Mouse (Mus musculus): ENCODE measurements at regions not wholly inside any gene's neighbourhood (a gene's known extent, or its start where the extent isn't known, plus 50 kb on each side); places are given as distances from the start of the nearest gene placed in this dataset.

DNA sequence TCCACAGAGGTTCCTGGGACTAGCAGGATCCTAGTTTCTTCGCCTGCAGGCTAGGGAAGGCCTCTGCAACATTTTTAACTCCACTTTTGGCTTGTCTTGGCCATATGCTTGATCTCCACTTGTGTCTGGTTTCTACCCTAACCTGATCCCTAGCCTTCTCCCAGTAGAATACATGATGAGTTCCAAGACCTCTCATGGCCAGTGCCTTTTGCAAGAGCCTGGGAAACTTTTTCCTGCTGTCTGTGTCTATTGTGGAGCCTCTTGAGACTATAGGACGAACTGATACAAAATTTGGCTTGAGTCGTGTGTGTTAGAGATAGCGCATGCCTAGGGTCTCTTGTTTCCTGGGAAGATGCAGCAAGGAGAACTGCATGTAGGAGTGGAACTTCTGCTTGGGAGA, 119.3 kb downstream of the Cartpt start:
- H3K27me3 ChIP-seq (ENCODE audit: control insufficient read depth in 1 of 2, insufficient read depth in 2 of 2, low read length in 2 of 2), result no peaks in the 10 kb centered on the region
- no peaks in the 10 kb centered on the region for H3K36me3 ChIP-seq (ENCODE audit: control insufficient read depth in 1 of 2, insufficient read depth in 2 of 2, low read length in 2 of 2)
- H3K4me1 ChIP-seq (ENCODE audit: control insufficient read depth in 1 of 2, insufficient read depth in 2 of 2, low read length in 2 of 2), result no peaks in the 10 kb centered on the region
- H3K27ac ChIP-seq (ENCODE audit: control insufficient read depth, low read depth, low read length), result no peak overlapping the region
- no peaks in the 10 kb centered on the region for H3K9me3 ChIP-seq (replicated peaks; ENCODE audit: insufficient read depth, low read length)
- H3K79me2 ChIP-seq (ENCODE audit: control insufficient read depth, insufficient read depth, low read length, poor library complexity), result no peaks in the 10 kb centered on the region
- TF ChIP-seq MYB (IDR thresholded peaks at IDR 0.05; ENCODE audit: low read depth, low read length) (no peak), TAL1 (IDR thresholded peaks at IDR 0.05; ENCODE audit: low read length) (no peak), MAFK (IDR thresholded peaks at IDR 0.05; ENCODE audit: borderline replicate concordance, low read depth, low read length) (no peak), JUND (IDR thresholded peaks at IDR 0.05; ENCODE audit: low read depth, low read length) (no peak), UBTF (IDR thresholded peaks at IDR 0.05; ENCODE audit: borderline replicate concordance, insufficient read depth, low read depth, low read length) (no peak), SMC3 (IDR thresholded peaks at IDR 0.05; ENCODE audit: low read depth, low read length) (no peak), ELF1 (IDR thresholded peaks at IDR 0.05; ENCODE audit: low read depth, low read length) (no peak), POLR2AphosphoS2 (IDR thresholded peaks at IDR 0.05; ENCODE audit: low read length) (no peak), ZMIZ1 (IDR thresholded peaks at IDR 0.05; ENCODE audit: low read depth, low read length) (no peak), CHD2 (IDR thresholded peaks at IDR 0.05; ENCODE audit: low read length) (no peak), POLR2A (IDR thresholded peaks at IDR 0.05; ENCODE audit: control insufficient read depth in 1 of 2, insufficient read depth in 1 of 2, low read depth in 1 of 2, low read length in 2 of 2, poor library complexity in 1 of 2) (no peak), ETS1 (IDR thresholded peaks at IDR 0.05; ENCODE audit: low read depth, low read length) (no peak), ZNF384 (IDR thresholded peaks at IDR 0.05; ENCODE audit: low read depth, low read length) (no peak), SIN3A (IDR thresholded peaks at IDR 0.05; ENCODE audit: low read length) (no peak), MAX (IDR thresholded peaks at IDR 0.05; ENCODE audit: low read length) (no peak), MAZ (IDR thresholded peaks at IDR 0.05; ENCODE audit: low read depth, low read length) (no peak), BHLHE40 (IDR thresholded peaks at IDR 0.05; ENCODE audit: borderline replicate concordance, low read depth, low read length) (no peak), EP300 (IDR thresholded peaks at IDR 0.05; ENCODE audit: low read depth in 1 of 2, low read length in 2 of 2) (no peak), NRF1 (IDR thresholded peaks at IDR 0.05; ENCODE audit: insufficient read depth, low read depth, low read length, poor library complexity, severe bottlenecking) (no peak), HCFC1 (IDR thresholded peaks at IDR 0.05; ENCODE audit: low read depth, low read length) (no peak)
- no peak overlapping the region for H3K4me3 ChIP-seq (ENCODE audit: control insufficient read depth in 1 of 2, insufficient read depth in 1 of 2, low read depth in 2 of 2, low read length in 2 of 2)
- no peak for DNase-seq (ENCODE audit: low read depth, low spot score)
- no peak overlapping the region for H3K9ac ChIP-seq (ENCODE audit: control insufficient read depth, low read depth, low read length, poor library complexity, severe bottlenecking)

DNA sequence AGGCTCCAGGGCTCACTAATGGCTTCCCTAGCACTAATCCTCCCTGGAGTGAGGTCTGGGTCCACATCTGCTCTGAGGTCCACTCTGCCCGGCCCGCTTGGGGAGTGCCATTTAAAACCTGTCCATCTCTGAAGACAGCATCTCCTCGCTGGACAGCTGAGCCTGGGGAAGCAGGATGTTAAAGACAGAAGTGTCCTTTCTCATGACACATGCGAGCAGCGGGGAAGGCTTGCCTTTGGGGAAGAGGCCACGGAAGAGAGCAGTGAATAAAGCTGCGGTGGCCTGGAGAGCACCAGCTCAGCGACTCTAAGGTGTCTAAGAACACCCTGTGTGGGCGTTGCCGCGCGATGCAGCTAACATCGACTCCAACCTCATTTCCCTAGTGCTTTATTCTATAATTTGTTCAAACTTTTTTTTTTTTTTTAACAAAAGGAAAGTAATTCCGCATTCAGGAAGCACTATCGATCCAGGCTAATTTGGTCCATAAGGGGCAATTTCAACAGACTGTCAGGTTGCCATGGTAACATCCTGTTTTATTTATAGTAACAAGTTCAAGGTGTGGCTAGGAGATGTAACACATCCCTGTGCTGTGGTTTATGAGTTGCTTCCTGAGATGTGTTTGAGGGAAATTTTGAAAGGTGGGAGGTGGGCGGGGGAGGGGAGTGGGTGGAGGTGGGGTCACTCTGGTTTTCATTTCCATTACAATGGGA, 120.0 kb downstream of the Cartpt start:
- Histone ChIP-seq H3K36me3 (ENCODE audit: control insufficient read depth in 1 of 2, insufficient read depth in 2 of 2, low read length in 2 of 2) (no peaks in the 10 kb centered on the region), H3K9me3 (replicated peaks; ENCODE audit: insufficient read depth, low read length) (no peaks in the 10 kb centered on the region), H3K27ac (ENCODE audit: control insufficient read depth, low read depth, low read length) (no peak overlapping the region), H3K4me1 (ENCODE audit: control insufficient read depth in 1 of 2, insufficient read depth in 2 of 2, low read length in 2 of 2) (no peaks in the 10 kb centered on the region), H3K79me2 (ENCODE audit: control insufficient read depth, insufficient read depth, low read length, poor library complexity) (no peaks in the 10 kb centered on the region), H3K27me3 (ENCODE audit: control insufficient read depth in 1 of 2, insufficient read depth in 2 of 2, low read length in 2 of 2) (no peaks in the 10 kb centered on the region), H3K4me3 (ENCODE audit: control insufficient read depth in 1 of 2, insufficient read depth in 1 of 2, low read depth in 2 of 2, low read length in 2 of 2) (no peak overlapping the region), H3K9ac (ENCODE audit: control insufficient read depth, low read depth, low read length, poor library complexity, severe bottlenecking) (no peak overlapping the region)
- DNase-seq (ENCODE audit: low read depth, low spot score), result no peak
- TF ChIP-seq TBP (IDR thresholded peaks at IDR 0.05; ENCODE audit: low read depth, low read length) (no peak), POLR2A (IDR thresholded peaks at IDR 0.05; ENCODE audit: control insufficient read depth in 1 of 2, insufficient read depth in 1 of 2, low read depth in 1 of 2, low read length in 2 of 2, poor library complexity in 1 of 2) (no peak), CTCF (IDR thresholded peaks at IDR 0.05 in 2 of 3, conservative IDR thresholded peaks at IDR 0.05 in 1 of 3; ENCODE audit: control insufficient read depth in 1 of 3, insufficient read depth in 1 of 3, low read depth in 2 of 3, low read length in 3 of 3, poor library complexity in 1 of 3, severe bottlenecking in 1 of 3) (no peak), CHD1 (IDR thresholded peaks at IDR 0.05; ENCODE audit: low read depth, low read length) (no peak), MAZ (IDR thresholded peaks at IDR 0.05; ENCODE audit: low read depth, low read length) (no peak), ELF1 (IDR thresholded peaks at IDR 0.05; ENCODE audit: low read depth, low read length) (no peak), MYC (IDR thresholded peaks at IDR 0.05; ENCODE audit: low read depth, low read length) (no peak), SMC3 (IDR thresholded peaks at IDR 0.05; ENCODE audit: low read depth, low read length) (no peak), NELFE (IDR thresholded peaks at IDR 0.05; ENCODE audit: low read depth, low read length) (no peak), MEF2A (IDR thresholded peaks at IDR 0.05; ENCODE audit: extremely low read depth, insufficient replicate concordance, low read depth, low read length, poor library complexity, severe bottlenecking) (no peak), RCOR1 (IDR thresholded peaks at IDR 0.05; ENCODE audit: low read depth, low read length) (no peak), E2F4 (IDR thresholded peaks at IDR 0.05; ENCODE audit: borderline replicate concordance, low read depth, low read length) (no peak), KAT2A (conservative IDR thresholded peaks at IDR 0.05; ENCODE audit: low read depth, low read length) (no peak), JUND (IDR thresholded peaks at IDR 0.05; ENCODE audit: low read depth, low read length) (no peak), ZKSCAN1 (IDR thresholded peaks at IDR 0.05; ENCODE audit: low read depth, low read length) (no peak), BHLHE40 (IDR thresholded peaks at IDR 0.05; ENCODE audit: borderline replicate concordance, low read depth, low read length) (no peak), MYB (IDR thresholded peaks at IDR 0.05; ENCODE audit: low read depth, low read length) (no peak), UBTF (IDR thresholded peaks at IDR 0.05; ENCODE audit: borderline replicate concordance, insufficient read depth, low read depth, low read length) (no peak), CHD2 (IDR thresholded peaks at IDR 0.05; ENCODE audit: low read length) (no peak)
